Mouse (Mus musculus): ENCODE measurements around the gene Gm30302. TPM values are rescaled to one million over a fixed set of nuclear protein-coding genes. Genes with fewer than 3 reads are reported as not detected.

The Gm30302 gene
- polyA plus RNA-seq (2015; fragmentation: Nextera tagmentation; extraction: Ambion mirVana) = not detected in 2 replicates

DNA sequence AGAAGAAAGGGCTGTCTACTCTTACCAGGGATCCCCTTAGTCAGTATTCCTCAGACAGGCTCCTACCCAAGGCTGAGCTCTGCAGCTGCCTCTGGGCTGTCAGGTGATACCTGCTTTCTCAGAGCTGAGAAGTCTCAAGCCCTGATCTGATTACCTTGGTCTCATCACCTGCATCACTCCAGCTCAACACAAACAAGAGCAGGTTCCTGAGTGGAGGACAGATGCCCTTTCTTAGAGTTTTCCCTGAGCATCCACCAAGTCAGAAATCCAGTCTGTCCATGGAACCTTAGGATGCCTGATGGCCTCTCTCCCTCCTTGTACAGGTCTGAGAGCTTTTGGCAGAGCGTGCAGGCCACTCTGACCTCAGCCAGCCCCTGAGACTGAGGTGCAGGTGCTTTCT is at the start of gene Gm30302:
Gene Gm30302, minus strand, starts transcription at position 101 of the 400 bp plus-strand sequence.
- H3K9me3 ChIP-seq (ENCODE audit: low read length) = no peaks in the 10 kb centered on the region
- no peak for TF ChIP-seq EP300 (IDR thresholded peaks at IDR 0.05)
- no peak for TF ChIP-seq CTCF (IDR thresholded peaks at IDR 0.05)
- 64% methylated on average over 1 of the region's 1 CpGs for WGBS
- H3K36me3 ChIP-seq (ENCODE audit: insufficient read depth, low read length) = no peaks in the 10 kb centered on the region
- H3K4me3 ChIP-seq (ENCODE audit: low read depth, low read length) = no peak within 1 kb of the TSS
- ATAC-seq (no peak), DNase-seq (ENCODE audit: low spot score) (no peak)
- no peak within 1 kb of the TSS for H3K27ac ChIP-seq (ENCODE audit: low read length)
- H3K4me2 ChIP-seq (replicated peaks; ENCODE audit: low read depth, low read length) = no peak within 1 kb of the TSS
- no peak within 1 kb of the TSS for H3K9ac ChIP-seq (replicated peaks; ENCODE audit: low read depth)
- no peaks in the 10 kb centered on the region for H3K27me3 ChIP-seq (replicated peaks; ENCODE audit: insufficient read depth, low read length)
- no peaks in the 10 kb centered on the region for H3K4me1 ChIP-seq (ENCODE audit: insufficient read depth, low read depth, low read length)

DNA sequence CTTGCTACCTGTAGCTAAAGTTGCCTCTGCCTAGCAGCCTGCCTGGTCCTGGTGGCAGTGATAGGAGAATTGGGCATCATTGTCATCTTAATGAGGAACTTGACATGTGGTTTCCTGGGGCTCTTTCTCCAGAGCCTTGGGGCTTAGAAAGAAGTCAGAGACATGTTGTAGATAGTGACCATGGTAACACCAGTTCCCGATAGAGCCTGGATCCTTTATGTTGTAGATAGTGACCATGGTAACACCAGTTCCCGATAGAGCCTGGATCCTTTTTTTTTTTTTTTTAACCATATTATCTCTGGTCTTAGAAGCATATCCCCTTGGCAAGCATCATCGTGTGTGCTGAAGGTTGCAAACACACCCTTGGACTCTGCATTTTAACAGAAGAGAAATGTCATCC is 48.0 kb upstream of the Gm30302 start:
- no peaks in the 10 kb centered on the region for H3K9me3 ChIP-seq (ENCODE audit: low read length)
- TF ChIP-seq CTCF (IDR thresholded peaks at IDR 0.05) (no peak), EP300 (IDR thresholded peaks at IDR 0.05) (no peak)
- ATAC-seq (no peak), DNase-seq (ENCODE audit: low spot score) (no peak)
- no peaks in the 10 kb centered on the region for H3K36me3 ChIP-seq (ENCODE audit: insufficient read depth, low read length)
- no peak overlapping the region for H3K9ac ChIP-seq (replicated peaks; ENCODE audit: low read depth)
- no peaks in the 10 kb centered on the region for H3K27me3 ChIP-seq (replicated peaks; ENCODE audit: insufficient read depth, low read length)
- H3K4me1 ChIP-seq (ENCODE audit: insufficient read depth, low read depth, low read length) = no peaks in the 10 kb centered on the region
- no peak overlapping the region for H3K4me2 ChIP-seq (replicated peaks; ENCODE audit: low read depth, low read length)
- 36% methylated on average over 3 of the region's 3 CpGs for WGBS
- H3K4me3 ChIP-seq (ENCODE audit: low read depth, low read length) = no peak overlapping the region
- no peak overlapping the region for H3K27ac ChIP-seq (ENCODE audit: low read length)

DNA sequence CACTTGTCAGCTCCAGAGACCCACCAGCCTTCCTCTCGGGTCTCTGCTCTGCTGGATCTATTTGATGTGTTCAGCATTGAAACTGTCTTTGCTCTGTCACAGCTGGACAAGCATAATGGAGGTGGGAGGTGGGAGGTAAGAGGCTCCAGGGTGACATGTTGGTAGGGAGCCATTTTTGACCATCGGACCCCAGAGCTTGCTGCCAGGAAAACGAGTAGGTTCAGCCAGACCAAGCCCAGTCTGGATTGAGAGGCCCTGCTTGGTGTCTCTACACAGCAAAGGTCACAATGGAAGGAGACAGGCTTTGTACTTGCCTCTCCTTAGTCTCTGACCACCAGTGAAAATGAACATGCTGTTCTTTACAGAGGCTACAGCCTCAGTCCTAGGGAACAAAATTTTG is 47.3 kb upstream of the Gm30302 start:
- no peak overlapping the region for H3K4me2 ChIP-seq (replicated peaks; ENCODE audit: low read depth, low read length)
- no peaks in the 10 kb centered on the region for H3K27me3 ChIP-seq (replicated peaks; ENCODE audit: insufficient read depth, low read length)
- TF ChIP-seq EP300 (IDR thresholded peaks at IDR 0.05) (no peak), CTCF (IDR thresholded peaks at IDR 0.05) (no peak)
- ATAC-seq = no peak
- H3K4me3 ChIP-seq (ENCODE audit: low read depth, low read length) = no peak overlapping the region
- no peaks in the 10 kb centered on the region for H3K4me1 ChIP-seq (ENCODE audit: insufficient read depth, low read depth, low read length)
- H3K27ac ChIP-seq (ENCODE audit: low read length) = no peak overlapping the region
- no peaks in the 10 kb centered on the region for H3K36me3 ChIP-seq (ENCODE audit: insufficient read depth, low read length)
- no peak overlapping the region for H3K9ac ChIP-seq (replicated peaks; ENCODE audit: low read depth)
- WGBS = 71% methylated on average over 3 of the region's 3 CpGs
- H3K9me3 ChIP-seq (ENCODE audit: low read length) = no peaks in the 10 kb centered on the region
- DNase-seq (ENCODE audit: low spot score) = no peak

DNA sequence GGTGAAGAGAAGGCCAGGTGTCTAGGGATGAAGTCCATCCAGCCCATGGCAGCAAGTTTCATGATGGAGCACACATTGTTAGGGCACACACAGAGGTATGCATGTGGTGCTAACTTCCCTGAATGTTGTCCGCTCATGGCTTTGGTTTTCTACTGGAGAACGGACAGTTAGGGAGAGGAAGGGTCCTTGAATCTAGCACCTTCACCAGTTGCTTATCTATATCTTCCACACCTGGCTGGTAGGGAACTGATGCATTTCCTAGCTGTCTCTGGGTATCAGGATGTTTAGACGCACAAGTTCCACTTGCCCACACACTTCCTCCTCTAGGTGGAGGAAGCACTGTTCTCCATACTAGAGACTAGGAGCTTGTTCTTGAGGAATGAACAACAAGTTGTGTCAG is 46.9 kb upstream of the Gm30302 start:
- TF ChIP-seq EP300 (IDR thresholded peaks at IDR 0.05) (no peak), CTCF (IDR thresholded peaks at IDR 0.05) (no peak)
- DNase-seq (ENCODE audit: low spot score) = no peak
- H3K9me3 ChIP-seq (ENCODE audit: low read length) = no peaks in the 10 kb centered on the region
- H3K27me3 ChIP-seq (replicated peaks; ENCODE audit: insufficient read depth, low read length) = no peaks in the 10 kb centered on the region
- 84% methylated on average over 3 of the region's 3 CpGs for WGBS
- H3K36me3 ChIP-seq (ENCODE audit: insufficient read depth, low read length) = no peaks in the 10 kb centered on the region
- H3K9ac ChIP-seq (replicated peaks; ENCODE audit: low read depth) = no peak overlapping the region
- H3K27ac ChIP-seq (ENCODE audit: low read length) = no peak overlapping the region
- H3K4me1 ChIP-seq (ENCODE audit: insufficient read depth, low read depth, low read length) = no peaks in the 10 kb centered on the region
- H3K4me2 ChIP-seq (replicated peaks; ENCODE audit: low read depth, low read length) = no peak overlapping the region
- no peak overlapping the region for H3K4me3 ChIP-seq (ENCODE audit: low read depth, low read length)
- no peak for ATAC-seq

DNA sequence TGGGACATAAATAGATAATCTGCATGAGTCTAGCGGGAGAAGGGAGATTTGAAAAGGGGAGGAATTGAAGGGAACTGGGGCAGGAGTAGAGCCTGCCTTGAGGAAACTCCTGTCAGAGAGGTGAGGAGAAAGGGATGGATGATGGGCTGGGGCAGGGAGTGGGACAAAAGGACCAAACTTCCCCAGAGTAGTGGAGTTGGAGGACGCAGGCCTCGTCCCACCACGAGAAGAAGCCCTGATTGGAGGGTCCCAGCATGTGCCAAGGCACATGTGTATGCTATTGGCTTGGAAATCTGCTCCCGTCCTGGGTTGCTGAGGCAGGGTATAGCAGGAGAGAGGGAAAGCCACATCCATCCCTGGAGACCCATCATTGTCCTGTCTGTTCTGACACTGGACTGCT is 45.3 kb upstream of the Gm30302 start:
- H3K36me3 ChIP-seq (ENCODE audit: insufficient read depth, low read length) = no peaks in the 10 kb centered on the region

DNA sequence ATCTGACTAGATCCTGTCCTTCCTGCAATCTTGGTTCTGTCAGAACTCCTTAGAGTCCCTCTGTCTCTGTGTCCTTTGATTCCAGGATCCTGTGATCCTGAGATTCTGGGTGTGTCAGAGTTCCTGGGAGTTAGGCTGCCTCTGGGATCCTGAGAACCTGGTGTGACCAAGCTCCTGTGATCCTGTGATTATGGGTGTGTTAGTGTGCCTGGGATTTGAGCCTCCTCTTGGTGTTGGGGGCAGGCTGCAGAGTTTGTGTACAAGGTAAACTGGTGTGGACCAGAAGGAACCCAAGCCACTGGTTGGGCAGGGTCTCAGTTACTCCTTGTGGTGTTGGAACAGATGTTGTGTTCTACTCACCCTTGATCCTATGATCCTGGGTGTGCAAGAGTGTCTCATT is 42.4 kb upstream of the Gm30302 start:
- Histone ChIP-seq H3K27ac (ENCODE audit: low read length) (no peak overlapping the region), H3K36me3 (ENCODE audit: insufficient read depth, low read length) (no peaks in the 10 kb centered on the region), H3K4me3 (ENCODE audit: low read depth, low read length) (no peak overlapping the region), H3K4me2 (replicated peaks; ENCODE audit: low read depth, low read length) (no peak overlapping the region), H3K27me3 (replicated peaks; ENCODE audit: insufficient read depth, low read length) (no peaks in the 10 kb centered on the region), H3K4me1 (ENCODE audit: insufficient read depth, low read depth, low read length) (no peaks in the 10 kb centered on the region), H3K9me3 (ENCODE audit: low read length) (no peaks in the 10 kb centered on the region), H3K9ac (replicated peaks; ENCODE audit: low read depth) (no peak overlapping the region)
- ATAC-seq = no peak
- TF ChIP-seq EP300 (IDR thresholded peaks at IDR 0.05) (no peak), CTCF (IDR thresholded peaks at IDR 0.05) (no peak)
- DNase-seq (ENCODE audit: low spot score) = no peak

More for the DNA sequence above, 45.3 kb upstream of the Gm30302 start:
- WGBS = 77% methylated on average over 5 of the region's 5 CpGs
- Histone ChIP-seq H3K4me3 (ENCODE audit: low read depth, low read length) (no peak overlapping the region), H3K27ac (ENCODE audit: low read length) (no peak overlapping the region), H3K27me3 (replicated peaks; ENCODE audit: insufficient read depth, low read length) (no peaks in the 10 kb centered on the region), H3K9me3 (ENCODE audit: low read length) (no peaks in the 10 kb centered on the region), H3K4me2 (replicated peaks; ENCODE audit: low read depth, low read length) (no peak overlapping the region), H3K4me1 (ENCODE audit: insufficient read depth, low read depth, low read length) (no peaks in the 10 kb centered on the region), H3K9ac (replicated peaks; ENCODE audit: low read depth) (no peak overlapping the region)
- TF ChIP-seq EP300 (IDR thresholded peaks at IDR 0.05) = no peak
- no peak for TF ChIP-seq CTCF (IDR thresholded peaks at IDR 0.05)
- DNase-seq (ENCODE audit: low spot score) (no peak), ATAC-seq (no peak)

DNA sequence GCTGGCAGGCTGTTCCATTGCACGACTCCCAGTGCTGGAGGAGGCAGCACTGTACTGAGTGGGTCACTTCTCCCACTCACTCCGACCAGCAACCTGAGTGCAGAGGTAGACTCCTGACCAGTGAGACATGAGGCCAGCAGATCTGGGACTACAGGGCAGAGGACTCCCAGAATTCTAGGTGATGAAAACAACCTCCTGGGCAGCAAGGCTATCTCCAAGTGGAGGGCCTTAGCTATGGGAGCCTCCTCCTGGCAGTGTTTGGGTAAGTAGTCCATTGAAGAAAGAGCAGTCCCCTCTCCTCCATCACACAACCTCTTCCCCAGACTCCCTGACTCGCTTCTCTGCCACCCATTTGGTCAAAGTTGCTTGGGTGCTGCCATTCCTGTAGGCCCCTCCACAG is 31.6 kb upstream of the Gm30302 start:
- DNase-seq (ENCODE audit: low spot score) (no peak), ATAC-seq (no peak)
- no peak overlapping the region for H3K27ac ChIP-seq (ENCODE audit: low read length)
- no peaks in the 10 kb centered on the region for H3K4me1 ChIP-seq (ENCODE audit: insufficient read depth, low read depth, low read length)
- H3K27me3 ChIP-seq (replicated peaks; ENCODE audit: insufficient read depth, low read length) = no peaks in the 10 kb centered on the region
- H3K36me3 ChIP-seq (ENCODE audit: insufficient read depth, low read length) = no peaks in the 10 kb centered on the region
- no peak overlapping the region for H3K4me2 ChIP-seq (replicated peaks; ENCODE audit: low read depth, low read length)
- H3K4me3 ChIP-seq (ENCODE audit: low read depth, low read length) = no peak overlapping the region
- no peak overlapping the region for H3K9ac ChIP-seq (replicated peaks; ENCODE audit: low read depth)
- TF ChIP-seq EP300 (IDR thresholded peaks at IDR 0.05) (no peak), CTCF (IDR thresholded peaks at IDR 0.05) (no peak)
- no peaks in the 10 kb centered on the region for H3K9me3 ChIP-seq (ENCODE audit: low read length)
- 71% methylated on average over 3 of the region's 3 CpGs for WGBS

Measured in lung, postnatal 0 days (tissue).